Mouse (Mus musculus) thymus, adult 2 months (tissue): Measurements from ENCODE around the gene Gabbr2.

Source experiments
- CTCF ChIP-seq: fragments of 200-500 bp; IDR thresholded peaks from 2 replicates; pipeline ENCODE4 v1.5.1; 2012; ENCODE audit warnings: mild to moderate bottlenecking, control low read depth, low read length, moderate library complexity, borderline replicate concordance; ENCODE audit not compliant: control insufficient read depth, poor library complexity, insufficient read depth; ENCODE audit errors: extremely low read depth
- POLR2A ChIP-seq: fragments of 200-500 bp; IDR thresholded peaks from 2 replicates; pipeline ENCODE4 v1.6.1; 2012; ENCODE audit warnings: mild to moderate bottlenecking, low read length, control low read depth, moderate library complexity; ENCODE audit not compliant: control insufficient read depth, poor library complexity, insufficient read depth; ENCODE audit errors: extremely low read depth

DNA sequence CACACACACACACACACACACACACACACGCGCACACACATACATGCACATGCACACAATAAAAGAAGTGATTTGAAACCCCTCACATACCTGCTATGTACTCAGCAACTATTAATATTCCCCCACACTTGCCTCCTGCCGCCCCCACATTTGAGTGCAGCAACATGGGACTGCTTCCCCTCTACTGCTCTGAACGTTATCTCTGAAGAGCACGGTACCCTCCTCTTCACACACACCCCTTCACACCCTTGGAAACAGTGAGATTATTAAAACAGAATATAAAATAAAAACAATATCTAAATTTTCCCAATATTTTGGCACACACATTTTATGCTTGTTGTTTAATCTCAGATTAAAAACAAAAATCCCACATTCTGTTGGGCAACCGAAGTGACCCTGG is 77.1 kb downstream of the Gabbr2 start:
- TF ChIP-seq CTCF (no peak), POLR2A (no peak)
